Mouse (Mus musculus): ENCODE measurements around the gene Tet2.

- TF ChIP-seq POLR2A (IDR thresholded peaks at IDR 0.05; ENCODE audit: insufficient read depth, low read depth, low read length) (no peak), CTCF (IDR thresholded peaks at IDR 0.05; ENCODE audit: insufficient read depth, low read depth, low read length) (no peak)
These were observed 29.6 kb downstream of the Tet2 start for GRCm38 (mm10) chr3:133515204-133515969.
